Mouse (Mus musculus): Measurements from ENCODE around the gene Trp53rka.

- TF ChIP-seq CTCF (IDR thresholded peaks at IDR 0.05; ENCODE audit: low read depth) (no peak), EP300 (IDR thresholded peaks at IDR 0.05; ENCODE audit: low read depth) (no peak)
Measured at GRCm38 (mm10) chr2:165540975-165541374, 47.9 kb upstream of the Trp53rka start.
